Mouse (Mus musculus) olfactory bulb, adult 2 months (tissue): ENCODE measurements around the gene Pmpcb.

ENCODE experiments used
- CTCF ChIP-seq: fragments of 200-500 bp; IDR thresholded peaks from 2 replicates; pipeline ENCODE4 v1.5.1; 2012; ENCODE audit warnings: low read depth, mild to moderate bottlenecking, low read length, moderate library complexity; ENCODE audit not compliant: insufficient read depth
- POLR2A ChIP-seq: fragments of 200-500 bp; IDR thresholded peaks from 2 replicates; pipeline ENCODE4 v1.6.1; 2012; ENCODE audit warnings: mild to moderate bottlenecking, low read depth, low read length, moderate library complexity; ENCODE audit not compliant: insufficient read depth

DNA sequence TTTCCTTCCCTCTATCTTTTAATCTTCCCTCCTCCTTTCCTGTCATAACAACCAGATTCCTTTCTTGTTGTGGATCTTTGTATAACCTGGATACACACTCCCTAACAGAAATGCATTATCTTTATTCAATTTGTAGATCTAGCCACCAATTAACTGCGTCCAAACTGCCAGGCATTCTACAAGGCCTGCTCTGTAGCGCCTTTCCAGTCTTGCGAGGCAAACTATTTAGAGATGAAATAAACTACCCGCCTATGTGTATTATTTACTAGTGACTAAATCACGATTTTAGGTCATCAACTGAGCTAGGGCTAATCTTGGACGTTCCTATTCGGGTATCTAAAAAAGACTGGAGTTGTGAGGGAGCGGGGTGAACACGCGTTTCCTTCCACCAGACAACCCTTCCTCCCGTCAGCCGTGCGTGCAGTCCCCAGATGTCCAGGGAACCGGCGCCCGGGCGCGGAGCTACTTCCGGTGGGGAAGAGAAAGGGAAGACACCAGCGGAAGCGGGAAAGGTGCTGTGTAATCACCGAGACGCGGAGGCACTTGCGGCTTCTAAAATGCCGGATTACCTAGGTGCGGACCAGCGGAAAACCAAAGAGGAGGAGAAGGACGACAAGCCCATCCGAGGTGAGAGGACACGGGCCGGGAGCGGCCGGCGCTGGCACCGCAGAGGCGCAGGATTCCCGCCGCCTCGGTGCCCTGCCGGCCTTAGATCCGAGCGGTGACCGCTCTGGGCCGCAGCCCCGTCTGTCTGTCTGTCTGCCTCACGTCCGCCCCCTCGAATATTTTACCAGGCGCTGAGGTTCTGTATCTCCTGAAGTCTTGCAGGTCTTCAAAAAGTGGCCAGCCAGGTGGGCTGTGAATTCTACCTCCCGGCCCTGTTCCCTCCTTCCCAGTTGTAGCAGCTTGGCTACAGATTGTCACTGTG, 49.6 kb downstream of the Pmpcb start:
- no peak for TF ChIP-seq CTCF
- TF ChIP-seq POLR2A, result peak; percentile 54; the same call in 1 of the 2 replicates
